Mouse (Mus musculus): Measurements from ENCODE around the gene Spaca3.

Gene Spaca3

GRCm38 (mm10) chr11:80872509-80873474 lies 14.6 kb downstream of the Spaca3 start:
- peak; percentile 59 for DNase-seq

DNA sequence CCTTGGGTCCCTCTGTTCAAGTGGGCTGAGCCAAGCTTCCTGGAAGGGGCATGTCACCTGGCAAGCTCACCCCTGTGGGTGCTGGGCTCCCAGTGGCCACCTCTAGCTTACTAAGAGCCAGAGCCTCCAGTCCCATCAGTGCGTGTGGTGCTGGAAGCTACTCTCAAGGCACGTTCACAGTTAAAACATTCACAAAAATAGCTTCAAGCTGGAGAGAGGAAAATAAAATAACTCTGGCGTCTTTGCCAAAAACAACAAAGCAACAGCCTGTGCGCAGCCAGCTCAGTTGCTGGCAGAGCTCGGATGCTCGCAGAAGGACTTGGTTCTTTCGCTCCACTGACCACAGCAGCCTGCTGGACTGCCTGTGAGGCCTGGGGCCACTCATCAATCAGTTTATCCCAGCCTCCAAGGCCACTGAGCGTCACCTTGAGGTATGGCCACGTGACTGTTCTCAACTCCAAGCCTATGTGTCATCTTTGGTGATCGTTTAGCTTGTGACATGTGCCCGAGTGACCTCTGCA lies 19.0 kb downstream of the Spaca3 start:
- DNase-seq, result peak; percentile 64

- no peak for DNase-seq
Observed at GRCm38 (mm10) chr11:80878026-80878425, 19.9 kb downstream of the Spaca3 start.

- no peak for DNase-seq
Observed at GRCm38 (mm10) chr11:80882229-80882810, 24.2 kb downstream of the Spaca3 start.

GRCm38 (mm10) chr11:80884521-80885231 lies 26.5 kb downstream of the Spaca3 start:
- no peak for DNase-seq

- DNase-seq, result no peak
Observed at GRCm38 (mm10) chr11:80886365-80886764, 28.2 kb downstream of the Spaca3 start.

DNA sequence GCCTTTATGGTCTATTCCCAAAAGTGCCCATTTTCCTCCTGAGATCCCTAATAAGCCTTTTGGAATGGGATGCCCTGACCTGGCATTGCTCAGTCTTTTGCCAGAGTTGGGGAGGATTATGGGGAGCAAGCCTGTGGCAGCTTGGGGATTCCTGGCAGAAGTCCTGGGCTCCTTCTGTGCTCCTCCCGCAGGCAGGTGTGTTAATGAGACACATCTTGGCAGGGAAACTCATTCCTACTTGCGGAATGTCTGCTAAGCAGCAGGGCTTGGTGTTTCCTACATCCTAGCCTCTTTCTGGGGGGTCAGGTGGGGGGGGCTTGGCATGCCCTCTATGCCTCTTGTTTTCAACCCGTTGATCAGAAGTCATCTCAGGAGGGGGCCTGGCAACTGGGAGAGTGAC lies 28.9 kb downstream of the Spaca3 start:
- no peak for DNase-seq

DNA sequence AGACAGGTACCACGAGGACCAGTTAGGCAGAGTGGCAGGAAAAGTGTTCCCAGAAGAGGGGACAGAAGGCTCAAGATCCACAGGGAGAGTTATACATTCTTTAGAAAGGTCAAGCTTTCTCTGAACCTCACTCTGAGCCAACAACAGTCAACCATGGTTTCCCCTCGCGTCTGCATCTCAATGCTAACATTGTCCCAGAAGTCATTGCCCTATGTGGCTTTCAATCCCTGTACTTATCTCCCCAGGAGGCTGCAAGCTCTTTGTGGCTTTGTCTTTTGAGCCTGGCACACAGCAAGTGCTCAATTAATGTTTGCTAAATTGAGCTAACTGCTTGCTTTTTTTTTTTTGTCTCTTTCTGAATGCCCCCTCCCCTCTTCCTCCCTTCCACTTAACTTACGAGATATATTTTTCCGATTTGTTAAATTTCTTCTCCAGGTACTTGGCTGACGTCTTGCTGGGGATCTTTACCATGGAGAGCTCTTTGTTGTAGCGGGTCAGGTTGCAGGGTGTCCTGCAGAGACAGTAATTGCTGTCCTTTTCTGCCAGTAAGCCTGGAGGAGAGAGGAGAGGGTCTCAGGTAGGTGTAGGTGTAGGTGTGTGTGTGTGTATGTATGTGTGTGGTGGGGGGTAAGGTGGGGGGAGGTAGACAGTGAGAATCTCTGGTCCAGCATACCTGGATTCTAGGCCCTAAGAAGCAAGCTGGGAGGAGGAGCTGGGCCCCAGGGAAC lies 31.3 kb downstream of the Spaca3 start:
- DNase-seq, result no peak

GRCm38 (mm10) chr11:80895853-80896252 lies 37.7 kb downstream of the Spaca3 start:
- no peak for DNase-seq

DNA sequence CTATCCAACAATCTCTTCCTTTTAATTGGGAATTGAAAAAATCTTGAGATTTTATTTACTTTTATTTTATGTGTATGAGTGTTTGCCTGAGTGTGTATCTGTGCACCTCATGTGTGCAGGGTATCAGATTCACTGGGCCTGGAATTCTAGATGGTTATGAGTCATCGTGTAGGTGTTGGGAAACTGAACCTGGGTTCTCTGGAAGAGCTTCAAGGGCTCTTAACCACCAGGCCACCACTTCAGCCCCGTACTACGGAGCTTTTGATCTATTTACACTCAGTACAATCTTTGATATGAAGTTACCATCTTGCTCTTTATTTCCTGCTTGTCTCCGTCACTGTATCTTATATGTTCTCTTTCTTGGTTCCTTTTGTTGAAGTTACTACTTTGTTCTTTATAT lies 42.4 kb downstream of the Spaca3 start:
- no peak for DNase-seq

GRCm38 (mm10) chr11:80902664-80903063 lies 44.5 kb downstream of the Spaca3 start:
- DNase-seq, result no peak

DNA sequence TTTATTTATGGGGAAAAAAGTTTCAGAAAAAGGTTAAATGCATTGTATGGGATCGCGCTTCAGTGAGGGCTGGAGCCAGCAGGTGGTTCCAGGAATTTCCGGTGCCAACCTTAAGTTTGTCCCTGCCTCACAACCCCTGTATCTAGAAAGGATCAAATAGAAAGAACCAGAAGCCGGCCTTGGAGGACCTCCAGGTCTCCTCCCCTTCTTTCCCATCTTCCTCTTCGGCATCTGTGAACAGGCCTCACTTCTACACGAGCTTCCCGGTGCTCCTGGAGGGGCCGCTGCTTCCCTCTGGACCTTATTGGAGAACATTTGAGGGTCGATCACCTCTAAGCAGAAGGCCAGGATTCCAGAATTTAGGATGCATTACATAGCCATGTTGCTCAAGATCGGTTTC lies 45.3 kb downstream of the Spaca3 start:
- no peak for DNase-seq

GRCm38 (mm10) chr11:80904559-80904958 lies 46.4 kb downstream of the Spaca3 start:
- DNase-seq, result no peak

DNA sequence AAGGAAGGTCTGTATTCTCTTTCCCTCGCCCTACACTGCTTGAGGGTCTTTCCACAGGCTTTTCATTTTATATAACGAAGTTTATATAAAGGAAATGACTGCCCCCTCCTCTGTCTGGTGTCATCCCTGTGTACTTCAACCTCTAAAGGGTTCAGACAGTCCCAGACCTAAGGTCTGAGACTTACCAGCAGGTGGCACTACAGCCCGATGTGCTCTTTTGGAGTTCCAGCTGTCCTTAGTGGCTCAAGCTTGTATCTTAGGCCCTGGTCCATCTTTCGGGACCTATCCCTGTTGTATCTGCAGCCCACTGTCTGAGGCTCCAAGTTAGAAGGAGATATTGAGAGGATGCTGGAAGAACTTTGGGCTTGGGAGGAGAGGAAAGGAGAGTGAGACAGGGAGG lies 48.3 kb downstream of the Spaca3 start:
- DNase-seq, result peak; percentile 58

DNA sequence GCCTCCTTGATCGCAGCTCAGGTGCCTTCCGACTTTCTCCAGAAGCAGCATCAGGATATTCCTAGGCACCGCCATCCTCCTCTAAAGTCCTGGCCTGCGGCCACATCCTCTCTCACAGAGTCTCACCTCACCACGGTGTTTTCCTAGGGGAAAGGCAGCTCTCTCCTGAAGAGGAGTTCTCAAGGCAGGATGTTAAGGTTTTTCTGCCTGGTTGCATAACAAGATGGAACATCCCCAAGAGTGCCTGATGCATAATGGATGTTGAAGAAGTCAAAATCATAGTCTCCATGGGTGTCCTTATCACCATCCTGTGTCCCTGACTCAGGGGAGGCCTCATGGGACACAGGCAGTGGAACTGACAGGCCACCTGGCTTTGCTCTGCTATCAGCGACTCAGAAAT lies 49.7 kb downstream of the Spaca3 start:
- no peak for DNase-seq

DNA sequence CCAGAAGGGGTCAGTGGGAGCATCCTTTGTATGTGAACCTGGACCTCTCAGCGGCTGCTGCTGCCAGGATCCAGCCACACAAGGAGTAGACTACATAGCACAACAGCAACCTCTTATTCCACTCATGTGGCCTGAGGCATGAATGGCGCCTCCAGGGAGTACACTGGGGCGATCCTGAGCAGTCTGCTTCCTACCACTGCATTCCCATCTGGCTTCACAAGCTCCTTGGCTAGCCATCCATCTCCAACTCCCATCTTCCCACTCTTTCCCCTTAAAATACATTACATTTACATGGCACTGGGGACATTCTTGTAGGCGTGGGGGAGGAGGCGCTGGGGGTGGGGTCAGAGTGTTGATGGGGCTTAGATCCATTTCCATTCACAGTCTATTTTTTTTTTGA lies 54.6 kb downstream of the Spaca3 start:
- no peak for DNase-seq

DNA sequence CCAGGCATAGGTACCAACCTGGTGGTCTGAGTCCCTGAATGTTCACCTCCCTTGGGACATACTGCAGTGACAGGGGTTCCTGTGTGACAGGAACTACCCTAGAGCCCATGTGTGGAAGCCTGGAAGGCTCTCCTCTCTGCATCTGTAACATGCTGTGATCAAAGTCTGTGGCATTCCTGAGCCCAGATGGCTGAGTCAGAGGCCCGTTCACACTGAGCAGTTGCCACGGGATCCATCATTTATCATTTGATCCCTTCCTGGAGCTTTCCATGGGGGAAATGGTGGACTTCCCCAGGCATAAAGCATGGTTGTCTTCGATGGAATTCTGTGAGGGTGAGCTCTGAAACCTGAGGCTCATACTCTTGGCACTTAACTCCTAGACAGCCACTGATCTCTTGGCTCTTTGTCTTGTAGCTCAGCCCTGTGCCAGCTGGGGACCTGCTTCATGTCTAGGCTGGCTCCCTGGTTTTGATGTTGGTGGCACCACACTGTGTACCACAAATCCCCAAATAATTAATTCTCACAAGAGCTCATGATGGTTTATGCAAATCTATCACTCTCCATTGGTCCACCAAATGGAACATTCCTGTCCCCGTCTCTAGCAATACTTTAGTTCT lies 55.4 kb downstream of the Spaca3 start:
- DNase-seq, result no peak
